Mouse (Mus musculus) gastrocnemius, postnatal 4 days (tissue): ENCODE measurements around the gene Nr5a1. TPM values are rescaled to one million over a fixed set of nuclear protein-coding genes. Genes with fewer than 3 reads are reported as not detected.

ENCODE experiments used
- DNase-seq, 2 experiments: peaks; one replicate each; pipeline ENCODE4 v3.0.0; 2021 to 2022; ENCODE audit warnings: low spot score in 2 of 2, mixed read lengths in 2 of 2
- long read RNA-seq, 2 experiments: library from polyadenylated mRNA; stranded (forward); transcript quantifications; one replicate each; pipeline ENCODE4 v2.0.0; 2021
- total RNA-seq, 2 experiments: library from RNA; stranded (reverse); gene quantifications; 2 replicates each; pipeline ENCODE4 v1.2.3; 2021

Nr5a1 gene
- under 1 TPM in 1 of 2 experiments, not detected in 1; 0.08 TPM for total RNA-seq
- long read RNA-seq, experiment 1, result 0 reads
- long read RNA-seq, experiment 2, result 0 reads

- DNase-seq, result peak in 1 of 2 experiments; percentile 5
Observed at GRCm38 (mm10) chr2:38714324-38714723, at the start of gene Nr5a1. Nr5a1 (minus strand) TSS chr2:38714542.

GRCm38 (mm10) chr2:38739847-38740246, 25.5 kb upstream of the Nr5a1 start:
- DNase-seq, result no peak

- peak; percentile 59 to 74 for DNase-seq
Observed at GRCm38 (mm10) chr2:38739410-38739809, 25.1 kb upstream of the Nr5a1 start.

DNA sequence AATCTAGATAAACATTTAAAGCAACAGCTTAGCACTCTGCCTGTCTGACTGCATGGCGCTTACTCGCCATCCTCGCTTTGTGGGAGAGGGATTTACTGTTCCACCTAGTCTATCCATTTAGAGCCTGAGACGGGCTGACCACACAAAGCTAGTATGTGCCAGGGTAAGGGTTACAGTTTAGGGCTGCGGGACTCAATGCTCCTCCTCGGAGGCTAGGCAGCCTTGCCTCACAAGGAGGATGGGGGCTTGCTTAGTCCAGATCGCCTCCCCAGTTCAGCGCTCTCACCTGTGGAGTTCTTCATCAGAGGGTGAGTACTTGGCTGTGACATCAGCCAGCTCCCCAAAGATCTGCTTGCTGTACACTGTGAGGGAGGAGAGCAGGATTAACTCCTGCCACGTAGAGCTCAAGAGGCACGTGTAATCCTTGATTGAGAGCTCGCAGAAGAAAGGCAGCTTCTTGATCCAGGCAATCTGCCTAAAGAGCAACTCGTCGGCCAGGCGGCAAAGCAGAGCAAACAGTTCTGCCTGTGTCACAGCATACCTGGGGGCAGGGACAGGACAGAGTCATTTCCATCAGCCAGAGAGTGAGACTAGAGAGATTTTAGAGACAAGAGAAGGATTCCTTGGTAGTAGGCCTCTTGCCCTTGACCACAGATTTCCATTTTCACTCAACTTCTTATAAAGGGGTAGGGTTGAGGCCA, 24.4 kb upstream of the Nr5a1 start:
- DNase-seq, result no peak

DNA sequence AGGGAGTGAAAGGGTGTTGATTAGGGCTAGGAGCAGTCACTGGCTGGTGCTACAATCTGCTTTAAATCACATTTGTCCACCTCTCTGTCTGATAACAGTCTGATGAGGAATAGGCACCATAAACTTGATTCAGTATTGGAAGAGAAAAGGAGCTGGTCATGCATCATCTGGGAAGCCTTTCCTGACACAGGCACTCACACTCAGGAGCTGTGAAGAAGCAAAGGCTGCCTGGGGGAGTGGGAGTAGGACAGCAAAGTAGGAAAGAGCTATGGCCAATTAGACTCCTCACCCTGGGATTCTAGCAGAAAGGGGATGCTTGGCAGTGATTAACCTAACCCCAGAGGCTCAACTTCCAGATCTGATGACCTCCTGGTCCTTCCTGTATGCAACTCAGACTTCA, 21.4 kb upstream of the Nr5a1 start:
- DNase-seq, result no peak

- no peak for DNase-seq
Observed at GRCm38 (mm10) chr2:38734721-38735120, 20.4 kb upstream of the Nr5a1 start.

- DNase-seq, result no peak
Observed at GRCm38 (mm10) chr2:38730331-38730827, 16.0 kb upstream of the Nr5a1 start.

DNA sequence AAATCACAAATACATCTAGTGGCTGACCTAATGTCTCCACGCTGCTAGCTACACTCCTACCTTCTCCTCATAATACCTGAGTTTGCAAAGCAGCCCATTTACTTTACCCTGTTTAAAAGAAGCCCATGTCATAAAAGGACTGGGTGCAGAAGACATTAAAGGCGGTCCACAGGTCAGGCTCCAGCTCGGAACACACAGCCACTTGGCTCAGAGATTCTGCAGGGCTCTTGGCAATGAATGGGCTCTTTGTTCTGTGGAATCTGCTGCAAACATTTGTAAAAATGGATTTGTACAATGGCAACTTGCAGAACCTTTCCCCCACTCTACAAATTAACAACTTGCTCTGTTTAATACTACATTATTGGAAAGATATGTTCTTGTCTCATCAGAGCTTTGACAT, 11.1 kb upstream of the Nr5a1 start:
- DNase-seq, result no peak

- no peak for DNase-seq
Observed at GRCm38 (mm10) chr2:38723378-38723777, 9.0 kb upstream of the Nr5a1 start.

- DNase-seq, result no peak
Observed at GRCm38 (mm10) chr2:38722076-38722475, 7.7 kb upstream of the Nr5a1 start.

- no peak for DNase-seq
Observed at GRCm38 (mm10) chr2:38720661-38721060, 6.3 kb upstream of the Nr5a1 start.

DNA sequence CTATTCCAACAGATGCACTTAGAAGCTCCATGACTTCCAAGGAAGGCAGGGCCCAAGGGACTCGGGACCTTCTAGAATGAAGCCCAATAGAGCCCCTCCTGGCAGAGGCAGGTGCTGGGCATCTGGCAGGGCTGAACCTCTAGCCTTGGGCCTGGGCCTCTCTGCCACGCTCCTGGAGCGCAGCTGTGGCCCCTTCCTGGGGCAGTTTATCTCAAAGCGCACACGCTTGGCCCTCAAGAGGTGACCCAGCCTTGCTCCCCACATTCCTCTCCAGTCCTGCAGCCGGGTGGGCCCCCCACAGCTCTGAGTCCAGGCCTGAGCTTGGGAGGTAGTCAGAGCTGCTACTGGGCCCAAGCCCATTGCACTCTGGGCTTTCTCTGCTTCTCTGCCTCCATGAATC, 5.0 kb upstream of the Nr5a1 start:
- DNase-seq, result no peak

DNA sequence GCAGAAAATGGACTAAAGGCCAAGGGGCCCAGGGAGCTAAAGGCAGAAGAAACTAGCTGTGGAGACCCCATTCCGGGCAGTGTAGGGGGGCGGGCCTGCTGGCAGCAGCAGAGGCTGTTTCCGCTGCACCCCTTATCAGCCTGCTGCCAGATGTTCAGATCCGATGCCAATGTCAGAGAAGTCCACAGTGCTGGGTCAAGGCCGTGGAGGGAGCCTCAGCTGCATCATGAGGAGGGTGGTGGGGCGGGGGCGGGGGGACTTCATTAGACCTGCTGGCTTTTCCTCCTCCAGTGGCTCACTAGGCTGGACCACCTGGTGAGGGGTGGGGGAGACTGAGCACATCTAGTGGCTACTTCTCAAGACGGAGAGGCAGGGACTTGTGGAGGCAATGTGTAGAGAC, 4.3 kb upstream of the Nr5a1 start:
- DNase-seq, result no peak

DNA sequence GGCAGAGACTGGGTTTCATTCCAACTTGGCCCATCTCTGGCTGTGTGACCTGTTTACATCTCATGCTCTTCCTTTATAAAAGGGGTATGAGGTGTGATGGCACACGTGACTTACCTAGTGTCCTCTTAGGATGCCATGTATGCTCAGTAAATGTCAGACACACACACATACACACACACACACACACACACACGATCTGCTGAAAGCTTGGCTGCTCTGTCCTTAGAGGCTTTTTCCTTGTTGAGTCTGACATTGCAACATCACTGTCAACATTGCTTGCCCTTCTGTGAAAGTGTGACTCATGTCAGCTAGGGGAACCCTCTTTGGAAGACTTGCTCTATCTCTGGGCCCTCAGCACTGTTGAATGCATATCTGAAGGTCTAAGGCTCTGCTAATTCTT, 3.1 kb upstream of the Nr5a1 start:
- no peak for DNase-seq

- DNase-seq, result no peak
Observed at GRCm38 (mm10) chr2:38713596-38713995, 746 bp downstream of the Nr5a1 start.

DNA sequence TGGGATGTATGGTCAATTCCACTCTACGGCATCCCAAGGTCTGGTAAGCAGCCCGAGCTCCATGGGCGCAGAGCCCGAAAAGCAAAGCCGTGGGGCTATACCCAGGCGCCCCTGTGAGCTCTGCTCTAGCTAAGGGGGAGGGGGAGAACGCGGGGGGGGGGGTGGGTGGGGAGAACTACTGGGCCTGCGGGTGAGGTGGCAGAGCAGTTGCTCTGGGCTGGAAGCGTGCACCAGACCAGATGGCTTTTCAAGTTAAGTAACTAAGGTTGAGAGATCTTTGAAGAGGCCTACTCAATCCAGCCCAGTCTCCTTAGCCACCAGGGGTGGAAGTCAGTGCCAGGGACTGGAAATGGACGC, 1.6 kb downstream of the Nr5a1 start:
- no peak for DNase-seq

- DNase-seq, result peak in 1 of 2 experiments; percentile 7
Observed at GRCm38 (mm10) chr2:38712076-38712768, 2.1 kb downstream of the Nr5a1 start.

GRCm38 (mm10) chr2:38711421-38711861, 2.9 kb downstream of the Nr5a1 start:
- no peak for DNase-seq

DNA sequence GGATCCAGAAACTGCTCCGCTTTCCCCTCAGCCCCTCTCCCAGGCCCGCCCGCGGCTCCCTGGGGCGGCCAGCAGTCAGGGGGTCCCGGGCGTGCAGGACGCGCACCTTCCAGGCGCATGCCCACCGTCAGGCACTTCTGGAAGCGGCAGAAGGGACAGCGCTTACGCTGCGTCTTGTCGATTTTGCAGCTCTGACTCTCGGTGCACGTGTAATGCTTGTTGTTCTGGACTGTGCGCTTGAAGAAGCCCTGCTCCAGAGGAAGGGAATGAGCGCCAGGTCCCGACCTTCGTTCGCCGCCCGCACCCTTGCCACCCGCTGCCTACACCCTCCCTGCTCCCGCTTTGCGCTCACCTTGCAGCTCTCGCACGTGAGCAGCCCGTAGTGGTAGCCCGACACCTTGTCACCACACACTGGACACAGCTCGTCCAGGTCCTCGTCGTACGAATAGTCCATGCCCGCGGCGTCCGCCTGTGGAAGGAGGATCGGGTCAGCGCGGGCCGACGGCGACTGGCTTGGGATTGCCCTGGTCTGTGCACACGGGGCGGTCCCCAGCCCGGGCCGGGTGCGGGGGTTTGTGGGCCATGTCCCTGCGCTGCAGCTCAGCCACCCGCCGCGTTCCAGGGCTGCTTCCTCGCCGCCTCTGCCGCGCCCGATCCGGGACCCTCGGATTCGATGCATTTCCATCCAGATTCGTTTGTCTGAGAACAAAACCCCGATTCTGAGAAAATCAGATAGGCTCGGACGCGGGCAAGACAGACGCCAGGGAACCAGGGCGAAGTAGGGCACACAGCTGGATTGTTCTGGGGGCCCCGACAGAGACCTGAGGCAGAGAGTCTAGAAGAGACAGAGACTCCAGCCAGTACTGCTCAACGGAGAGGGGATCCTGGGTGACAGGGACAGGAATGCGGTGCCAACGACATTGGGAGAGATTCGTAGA, 3.8 kb downstream of the Nr5a1 start:
- no peak for DNase-seq

GRCm38 (mm10) chr2:38708907-38709688, 5.2 kb downstream of the Nr5a1 start:
- DNase-seq, result peak in 1 of 2 experiments; percentile 53

DNA sequence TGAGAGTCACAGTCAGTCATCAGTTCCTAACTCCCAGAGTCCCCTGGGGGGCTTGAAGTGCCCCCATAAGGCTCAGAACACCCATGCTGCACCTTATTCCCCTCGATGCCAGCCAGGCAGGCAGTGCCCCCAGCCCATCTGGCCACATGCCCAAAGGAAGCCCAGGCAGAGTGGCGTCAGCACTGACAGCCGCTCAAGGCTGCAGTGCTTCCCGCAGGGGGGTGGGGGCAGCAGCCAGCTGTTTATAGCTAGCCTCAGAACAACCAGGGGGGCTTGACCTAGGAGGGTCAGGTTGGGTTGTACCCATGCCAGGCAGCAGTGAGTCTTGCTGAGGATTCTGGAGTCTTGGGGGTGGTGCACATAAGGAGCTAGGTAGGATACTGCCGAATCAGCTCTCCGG, 7.7 kb downstream of the Nr5a1 start:
- no peak for DNase-seq
